Mouse (Mus musculus) layer of hippocampus, postnatal 14 days (tissue): ENCODE data around the gene 1700037H04Rik. TPM values are rescaled to one million over a fixed set of nuclear protein-coding genes. Genes with fewer than 3 reads are reported as not detected.

ENCODE experiments used
- DNase-seq, 2 experiments: peaks; one replicate each; pipeline ENCODE4 v3.0.0; 2021 to 2022; ENCODE audit warnings: low spot score in 2 of 2, mixed read lengths in 1 of 2
- long read RNA-seq, 2 experiments: library from polyadenylated mRNA; stranded (forward); transcript quantifications; one replicate each; pipeline ENCODE4 v2.0.0; 2021
- total RNA-seq, 2 experiments: library from RNA; stranded (reverse); gene quantifications; 2 replicates each; pipeline ENCODE4 v1.2.3; 2021

The 1700037H04Rik gene
- total RNA-seq = 10 to 100 TPM; 64.5 to 64.6 TPM
- long read RNA-seq, experiment 1, transcript 1700037H04Rik-202 (6 exons, 1,241 nt) = major isoform, 58 of 66 reads
- long read RNA-seq, experiment 1, partial matches to known transcripts = 1 of 66 reads
- long read RNA-seq, experiment 1, other reads (novel, unspliced or antisense) = 6 of 66 reads
- long read RNA-seq, experiment 2, transcript 1700037H04Rik-202 (6 exons, 1,241 nt) = major isoform, 69 of 81 reads
- long read RNA-seq, experiment 2, partial matches to known transcripts = 0 of 81 reads
- long read RNA-seq, experiment 2, other reads (novel, unspliced or antisense) = 11 of 81 reads

DNA sequence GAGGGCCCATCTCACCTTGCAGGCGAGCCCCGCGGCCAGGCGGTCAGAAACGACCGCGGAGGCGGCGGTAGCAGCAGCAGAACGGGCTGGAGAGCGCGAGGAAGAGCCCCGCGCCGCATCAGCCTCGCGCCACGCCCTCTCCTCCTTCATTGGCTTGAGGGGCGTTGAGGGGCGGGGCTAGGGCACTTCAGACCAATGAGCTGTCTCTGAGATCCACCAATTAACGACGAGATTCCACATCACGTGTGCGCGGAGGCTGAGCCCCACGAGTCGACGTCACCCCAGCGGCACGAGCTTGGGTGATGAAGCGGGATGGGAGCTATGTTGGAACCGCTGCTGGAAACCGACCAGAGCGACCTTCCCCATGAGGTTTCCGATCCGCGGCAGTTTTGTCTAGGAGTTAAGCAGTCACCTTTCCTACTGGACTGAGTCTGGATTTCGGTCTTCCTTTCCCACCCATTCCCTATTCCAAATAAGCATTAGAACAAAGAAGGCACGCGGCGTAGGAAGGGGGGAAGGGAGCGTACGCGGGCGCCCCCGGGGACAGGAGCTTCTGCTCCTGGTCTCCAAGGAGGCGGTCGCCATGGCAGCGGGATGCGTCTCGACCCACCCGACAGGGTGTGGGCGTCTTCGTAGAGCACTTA lies at the start of gene 1700037H04Rik:
1700037H04Rik (minus strand) TSS at position 144 of the 644 bp plus-strand sequence.
- DNase-seq = peak; percentile 94 to 98

DNA sequence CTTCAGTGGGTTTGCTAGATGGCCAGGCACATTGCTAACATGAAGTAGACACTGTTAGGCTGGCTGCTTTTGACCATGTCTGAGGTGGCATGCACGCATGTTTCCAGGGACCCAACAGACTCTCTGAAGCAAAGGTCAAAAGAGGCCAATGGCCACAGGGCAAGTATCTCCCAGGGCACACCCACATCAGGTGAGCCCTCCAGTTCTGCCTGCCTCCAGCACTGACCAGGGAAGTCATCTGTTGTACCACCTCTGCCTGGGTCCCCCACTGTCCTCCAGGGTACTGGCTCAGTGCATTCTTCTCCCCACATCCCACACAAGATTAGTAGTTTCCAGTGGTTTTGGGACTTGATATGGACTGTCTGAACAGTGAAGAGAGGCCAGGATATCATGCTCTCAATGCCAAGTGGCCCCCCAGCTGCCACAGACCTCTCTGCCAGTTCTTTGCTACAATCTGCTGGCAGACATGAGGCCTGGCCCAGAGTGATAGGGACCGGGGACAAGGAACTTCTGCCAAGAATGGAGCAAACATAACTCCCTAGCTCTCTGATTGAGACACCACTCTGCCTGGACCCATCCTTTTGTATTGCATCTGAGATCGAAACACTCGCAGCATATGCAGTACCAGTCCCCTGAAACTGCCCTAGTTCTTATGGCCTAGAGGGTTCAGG lies 49.4 kb upstream of the 1700037H04Rik start:
- peak in 1 of 2 experiments; percentile 33 for DNase-seq

DNA sequence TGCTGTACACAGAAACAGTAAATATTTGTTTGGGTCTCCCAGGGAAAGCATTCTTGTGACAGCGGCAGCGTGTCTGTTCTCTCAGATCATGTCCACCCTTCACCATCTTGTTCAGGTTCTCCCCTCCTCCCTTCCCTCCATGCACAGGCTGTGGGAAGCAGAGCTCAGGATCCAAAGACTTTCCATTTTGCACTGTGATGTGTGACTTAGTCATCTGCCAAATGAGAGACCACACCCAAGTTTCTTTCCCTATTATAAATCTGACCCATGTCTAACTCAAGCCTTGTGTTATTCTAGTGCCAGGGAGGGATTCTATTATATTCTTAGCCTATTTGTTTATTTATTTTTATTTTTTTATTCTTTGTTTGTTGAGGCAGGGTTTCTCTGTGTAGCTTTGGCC lies 48.5 kb upstream of the 1700037H04Rik start:
- no peak for DNase-seq

- no peak for DNase-seq
Measured at GRCm38 (mm10) chr2:131206778-131207177, 46.9 kb upstream of the 1700037H04Rik start, which contains the start of gene Ap5s1. Ap5s1 (plus strand) TSS chr2:131207078.

DNA sequence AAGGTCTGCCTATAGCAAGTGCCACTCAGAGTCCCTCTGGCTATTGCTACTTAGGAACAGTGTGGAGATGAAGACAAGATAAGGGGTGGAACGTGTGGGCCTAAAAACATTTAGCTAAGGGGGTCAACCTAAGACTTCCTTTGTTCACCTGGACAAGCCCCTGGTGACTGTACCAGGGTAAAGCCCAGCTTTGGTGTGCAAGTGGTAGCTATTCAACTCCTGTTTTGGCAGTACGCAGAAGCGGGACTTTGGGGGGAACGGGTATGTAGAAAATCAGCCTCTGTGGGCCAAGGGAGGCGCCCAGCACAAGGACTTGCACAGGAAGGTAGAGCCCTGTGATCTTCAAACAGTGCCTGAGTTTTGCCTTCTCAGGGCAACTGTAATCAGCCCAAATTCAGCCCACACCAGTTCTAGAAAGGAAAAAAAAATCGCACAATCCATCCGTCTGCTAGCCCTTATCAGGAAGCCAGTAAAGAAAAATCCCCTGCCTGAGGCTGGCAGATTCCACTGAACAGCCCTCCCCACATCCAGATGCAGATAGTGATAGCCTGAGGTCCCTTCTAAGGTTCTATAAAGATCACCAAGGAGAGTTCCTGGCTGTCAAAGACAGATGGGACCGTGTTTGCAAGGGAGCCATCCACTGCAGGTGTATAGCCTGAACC lies 45.8 kb upstream of the 1700037H04Rik start:
- no peak for DNase-seq

DNA sequence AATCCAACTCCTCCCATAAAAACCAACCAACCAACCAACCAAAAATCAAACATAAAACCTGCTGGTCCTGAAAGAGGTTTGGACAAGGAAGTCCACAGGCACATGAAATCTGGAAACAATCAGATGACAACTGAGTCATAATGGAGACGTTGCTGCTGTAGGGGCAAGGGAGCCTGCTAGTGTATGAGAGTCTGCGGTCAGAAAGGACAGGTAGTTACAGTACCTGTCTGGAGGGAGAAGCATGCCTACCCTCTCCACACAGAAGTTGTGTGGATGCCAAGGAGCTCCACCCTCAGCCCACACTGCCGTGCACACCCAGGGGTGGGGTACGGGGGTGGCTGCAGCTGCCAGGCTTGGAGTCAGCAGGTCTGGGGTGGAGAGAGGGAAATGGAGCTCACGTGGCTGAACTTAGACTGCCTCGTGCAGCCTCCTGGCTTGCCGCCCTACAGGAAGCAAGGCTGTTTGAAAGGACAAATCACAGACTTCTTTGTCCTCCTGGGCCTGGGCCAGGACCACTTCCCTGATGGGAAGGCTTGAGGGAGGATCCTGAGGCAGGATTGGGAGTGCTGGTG lies 44.6 kb upstream of the 1700037H04Rik start:
- DNase-seq = peak; percentile 82 to 83

DNA sequence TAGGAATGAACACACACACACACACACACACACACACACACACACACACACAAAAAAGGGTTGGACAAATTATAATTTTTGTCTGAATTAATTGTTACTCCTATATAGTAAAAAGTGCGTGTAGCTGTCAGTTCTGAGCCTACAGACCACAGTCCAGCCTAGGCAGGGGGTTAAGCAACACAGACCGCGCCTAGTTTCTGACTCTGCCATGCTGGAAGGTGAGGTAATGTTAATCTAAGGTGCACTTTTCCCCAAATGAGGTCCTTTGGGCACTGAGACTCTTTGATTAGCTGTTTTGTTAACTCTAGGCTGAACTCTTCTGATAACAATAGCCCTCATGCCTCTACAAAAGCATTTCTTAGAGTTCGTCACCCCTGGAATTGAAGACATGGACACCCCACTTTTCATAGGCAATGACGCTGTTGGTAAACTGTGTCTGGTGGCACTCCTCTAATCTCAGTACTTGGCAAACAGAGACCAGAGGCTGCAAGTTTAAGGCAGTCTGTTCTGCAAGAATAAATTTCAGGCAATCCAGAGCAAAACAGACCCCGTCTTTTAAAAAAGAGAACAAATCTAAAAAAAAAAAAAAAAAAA lies 44.0 kb upstream of the 1700037H04Rik start:
- DNase-seq = no peak

DNA sequence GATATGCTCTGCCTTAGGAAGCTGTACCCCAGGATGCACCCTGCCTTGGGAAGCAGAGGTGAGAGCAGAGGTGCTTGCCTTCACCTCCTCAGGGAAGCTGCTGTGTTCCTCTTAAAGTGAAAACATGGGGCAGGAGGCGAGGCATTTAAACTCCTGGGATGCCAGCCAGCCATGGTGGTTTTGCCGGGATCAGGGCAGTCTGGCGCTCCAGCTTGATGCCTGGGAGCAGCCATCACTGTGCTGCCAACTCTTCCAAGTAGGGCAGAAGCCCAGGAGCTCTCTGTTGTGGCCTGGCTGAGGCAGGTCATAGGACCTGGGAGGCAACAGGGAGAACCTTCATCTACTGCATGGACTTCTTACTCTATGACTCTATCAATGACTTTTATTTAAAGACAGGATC lies 41.4 kb upstream of the 1700037H04Rik start:
- DNase-seq = no peak

DNA sequence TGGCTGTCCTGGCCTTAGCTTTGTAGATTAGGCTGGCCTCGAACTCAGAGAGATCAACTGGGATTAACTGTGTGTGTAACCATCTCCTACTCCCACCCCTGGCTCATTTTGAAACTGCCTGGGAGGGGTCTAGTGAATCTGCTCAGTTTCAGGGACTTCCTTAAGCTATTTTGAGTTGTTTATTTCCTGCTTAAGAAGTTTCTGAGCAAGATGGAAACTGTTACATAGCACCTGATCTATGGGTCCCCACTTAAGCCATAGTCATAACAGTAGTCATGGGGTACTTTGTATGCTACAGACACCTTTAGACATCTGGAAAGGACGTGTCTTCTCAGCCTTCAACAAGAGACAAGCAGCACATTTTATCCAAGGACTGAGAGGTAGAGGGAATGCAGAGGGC lies 40.8 kb upstream of the 1700037H04Rik start:
- DNase-seq = no peak

DNA sequence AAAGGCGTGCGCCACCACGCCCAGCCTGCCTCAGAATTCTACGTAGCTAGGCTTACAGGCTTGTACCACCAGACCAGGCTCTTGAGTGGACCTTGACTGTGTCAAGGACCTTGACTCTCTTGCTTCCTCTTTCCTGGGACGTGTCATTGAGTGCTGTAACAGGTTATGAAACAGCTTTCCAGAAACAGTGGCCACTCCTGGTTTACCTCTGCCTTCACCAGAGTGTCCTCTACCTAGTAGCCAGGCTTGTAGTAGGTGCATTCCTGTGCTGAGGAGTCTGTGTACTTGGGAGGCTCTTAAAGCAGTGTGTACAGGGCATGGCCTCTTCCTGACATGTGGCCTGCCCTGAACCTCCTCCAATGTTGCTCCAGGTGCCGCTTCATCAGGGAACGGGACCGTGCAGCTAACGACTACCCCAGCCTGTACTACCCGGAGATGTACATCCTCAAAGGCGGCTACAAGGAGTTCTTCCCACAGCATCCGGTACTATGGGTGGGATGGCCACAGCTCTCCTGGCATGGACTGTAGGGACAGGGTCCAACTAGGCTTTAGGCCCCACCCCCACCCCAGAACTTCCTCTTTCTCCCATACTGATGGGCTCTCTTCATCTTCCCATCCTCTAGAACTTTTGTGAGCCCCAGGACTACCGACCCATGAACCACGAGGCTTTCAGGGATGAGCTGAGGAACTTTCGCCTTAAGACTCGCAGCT lies 36.9 kb upstream of the 1700037H04Rik start:
- no peak for DNase-seq

GRCm38 (mm10) chr2:131191005-131191390 lies 31.1 kb upstream of the 1700037H04Rik start:
- no peak for DNase-seq

DNA sequence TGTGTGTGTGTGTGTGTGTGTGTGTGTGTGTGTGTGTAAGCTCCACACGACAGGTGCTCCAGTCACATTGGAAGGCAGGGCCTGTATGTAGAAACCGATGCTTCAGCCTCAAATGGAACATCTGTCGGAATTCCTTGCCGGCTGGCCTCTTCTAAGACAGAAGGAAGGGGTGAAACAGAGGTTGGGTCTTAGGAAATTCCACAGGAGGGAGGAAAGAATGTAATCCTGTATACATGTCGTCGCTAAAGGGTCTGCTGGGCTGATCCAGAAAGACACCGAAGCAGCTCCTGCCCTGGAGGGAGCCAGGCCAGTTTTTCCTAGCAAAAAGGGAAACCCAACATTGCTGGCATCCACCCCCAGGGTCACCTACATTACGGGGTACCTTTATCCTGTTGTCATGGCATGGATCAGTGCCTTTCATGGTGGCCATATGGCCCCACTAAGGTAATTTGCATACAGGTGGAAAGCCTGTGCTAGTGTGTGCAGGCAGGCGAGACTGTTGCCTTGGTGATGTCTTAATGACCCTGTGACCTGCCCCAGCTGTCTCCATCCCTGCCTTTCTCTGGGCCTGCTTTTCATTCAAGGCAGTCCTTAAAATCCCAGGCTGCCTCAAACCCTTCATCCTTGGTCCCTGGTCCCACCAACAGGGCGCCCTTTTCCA lies 30.6 kb upstream of the 1700037H04Rik start:
- no peak for DNase-seq

DNA sequence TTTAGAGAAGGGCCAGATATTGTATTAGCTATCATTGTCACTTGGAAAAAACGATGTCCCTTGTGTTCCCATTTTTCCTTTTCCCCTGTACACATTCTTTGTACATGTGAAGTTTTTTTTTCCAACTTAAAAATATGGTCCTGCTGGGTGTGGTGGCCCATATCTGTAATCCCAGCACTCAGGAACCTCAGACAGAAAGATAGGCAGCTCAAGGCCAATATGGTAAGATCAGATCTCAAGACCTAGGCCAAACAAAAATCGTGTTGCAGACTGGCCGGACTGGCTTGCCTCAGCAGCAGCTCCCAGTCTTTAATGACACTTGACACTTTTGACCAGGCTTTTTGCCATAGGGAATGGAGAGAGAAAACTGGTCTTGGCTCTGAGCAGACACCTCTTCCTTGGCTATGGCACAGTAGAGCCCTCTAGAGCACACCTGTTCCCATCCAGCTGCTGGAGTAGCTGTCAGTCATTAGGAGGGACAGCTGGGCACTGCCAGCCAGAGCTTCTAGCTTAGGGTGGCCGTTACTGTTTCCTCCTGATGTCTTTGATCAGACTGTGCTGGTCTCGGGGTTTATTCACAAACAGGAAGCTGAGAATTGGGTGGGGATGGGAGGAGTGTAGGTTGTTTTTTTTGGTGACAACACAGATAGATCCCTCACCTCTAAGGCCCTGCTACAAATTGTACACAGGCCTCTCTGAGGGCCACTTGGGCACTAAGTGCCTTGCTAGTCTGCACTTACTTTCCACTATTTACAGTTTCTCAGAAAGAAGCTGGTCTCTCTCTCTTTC lies 29.8 kb upstream of the 1700037H04Rik start:
- DNase-seq = no peak

GRCm38 (mm10) chr2:131188311-131188710 lies 28.4 kb upstream of the 1700037H04Rik start:
- no peak for DNase-seq

GRCm38 (mm10) chr2:131187602-131187922 lies 27.7 kb upstream of the 1700037H04Rik start:
- DNase-seq = no peak

- peak; percentile 54 to 73 for DNase-seq
Measured at GRCm38 (mm10) chr2:131186771-131187601, 27.1 kb upstream of the 1700037H04Rik start, which contains the start of the genes Cdc25b and Spef1. Cdc25b (plus strand) TSS chr2:131186949. Spef1 (minus strand) TSS chr2:131187282.

DNA sequence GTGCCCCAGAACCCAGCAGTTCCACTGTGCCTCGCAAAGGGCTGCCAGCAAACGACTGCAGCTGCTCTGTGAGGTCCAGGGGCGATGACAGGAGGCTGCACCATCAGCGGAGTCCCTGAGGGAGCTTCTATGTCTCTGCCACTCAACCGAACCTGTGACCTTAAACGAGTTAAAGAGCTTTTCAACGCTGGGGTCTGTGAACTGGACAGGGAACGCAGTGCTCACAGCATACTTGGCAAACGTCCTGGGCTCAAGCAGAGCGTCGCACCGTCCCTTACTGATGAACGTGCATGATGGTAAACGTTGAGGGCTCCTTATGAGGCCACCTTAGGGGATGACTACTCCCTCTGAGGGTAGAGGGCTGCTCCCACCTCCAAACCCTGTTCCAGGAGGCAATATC lies 26.5 kb upstream of the 1700037H04Rik start:
- DNase-seq = no peak
